Mouse (Mus musculus) megakaryocyte, embryonic 14.5 days (primary cell): ENCODE data around the gene Adamts20. TPM values are rescaled to one million over a fixed set of nuclear protein-coding genes. Genes with fewer than 3 reads are reported as not detected.

Experiments
- H3K27me3 ChIP-seq: replicated peaks from 2 replicates; pipeline ENCODE3; 2012; ENCODE audit warnings: inconsistent platforms
- H3K36me3 ChIP-seq: replicated peaks from 2 replicates; pipeline ENCODE3; 2012; ENCODE audit warnings: low read length, inconsistent platforms, mixed read lengths
- H3K4me1 ChIP-seq: 2 replicates; pipeline ENCODE4 v1.6.1; 2012; ENCODE audit warnings: inconsistent platforms
- H3K4me3 ChIP-seq: replicated peaks from 2 replicates; pipeline ENCODE3; 2012; ENCODE audit warnings: moderate library complexity, mild to moderate bottlenecking, inconsistent platforms
- H3K9me3 ChIP-seq: 2 replicates; pipeline ENCODE4 v1.6.1; 2012; ENCODE audit warnings: inconsistent platforms
- FLI1 ChIP-seq: IDR thresholded peaks from 2 replicates; pipeline ENCODE4 v1.6.1; 2012; ENCODE audit warnings: low read length, inconsistent platforms, mixed read lengths
- GATA1 ChIP-seq: IDR thresholded peaks from 3 replicates; pipeline ENCODE4 v1.6.1; 2012; ENCODE audit warnings: mixed read lengths, low read length, inconsistent platforms, borderline replicate concordance
- polyA plus RNA-seq: library from polyadenylated mRNA; stranded (reverse); fragments of >175 nt; gene quantifications from 2 replicates; pipeline ENCODE4 v1.2.3, GENCODE M21; 2012; ENCODE audit warnings: low replicate concordance; ENCODE audit not compliant: insufficient read depth

Adamts20 gene
- polyA plus RNA-seq, 1 experiment, result 0.39 TPM

DNA sequence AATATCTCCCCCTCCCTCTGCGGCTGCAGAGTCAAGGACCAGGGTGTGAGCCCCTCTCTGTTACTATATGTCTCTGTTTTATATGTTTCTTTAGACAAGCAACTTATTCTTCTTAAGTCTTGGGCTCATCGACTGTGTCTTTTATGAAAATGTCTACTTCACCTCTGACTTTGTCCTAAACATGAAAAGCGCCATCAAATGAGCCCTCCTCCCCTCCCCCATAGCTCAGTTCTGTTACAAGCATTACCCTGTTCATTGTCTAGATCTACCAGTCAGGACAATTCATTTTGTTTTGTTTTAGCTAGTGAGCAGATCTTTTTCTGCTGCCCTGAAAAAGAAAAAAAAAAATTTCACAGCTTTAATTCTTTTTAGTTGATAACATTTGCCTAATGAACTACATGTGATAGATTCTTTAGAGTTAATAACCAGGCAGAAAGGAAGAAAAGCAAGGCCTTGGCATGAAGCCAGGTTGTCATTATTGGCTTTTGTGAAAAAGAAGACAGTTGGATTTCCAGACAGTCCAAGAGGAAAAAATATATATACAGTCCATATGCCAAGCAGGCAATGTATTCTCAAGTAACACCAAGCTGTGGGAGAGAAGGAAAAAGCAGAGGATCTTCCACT, 14.4 kb upstream of the Adamts20 start:
- Histone ChIP-seq H3K27me3 (no peaks in the 10 kb centered on the region), H3K4me1 (peaks cover 37% of the 10 kb centered on the region), H3K36me3 (no peaks in the 10 kb centered on the region), H3K9me3 (no peaks in the 10 kb centered on the region), H3K4me3 (no peak overlapping the region)
- TF ChIP-seq FLI1 (no peak), GATA1 (no peak)

DNA sequence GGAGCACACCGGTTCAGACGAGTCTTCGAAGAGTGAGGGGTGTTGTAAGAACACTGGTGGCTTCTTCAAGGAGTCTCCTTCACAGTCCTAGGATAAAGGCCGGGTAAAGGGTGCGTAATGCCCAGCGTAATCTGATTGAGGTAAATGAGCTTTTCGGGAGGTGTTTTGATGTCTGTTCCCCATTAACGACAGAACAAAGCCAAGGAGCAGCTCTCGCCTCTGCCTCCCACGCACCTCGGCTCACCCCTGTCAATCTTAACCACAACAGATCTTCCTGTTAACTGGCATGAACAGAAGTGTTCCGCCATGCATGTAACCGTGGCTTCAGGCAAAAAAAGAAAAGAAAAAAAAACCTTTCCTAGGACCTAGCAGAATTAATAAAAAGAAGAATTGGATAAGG, 13.5 kb upstream of the Adamts20 start:
- TF ChIP-seq FLI1 (no peak), GATA1 (no peak)
- Histone ChIP-seq H3K27me3 (no peaks in the 10 kb centered on the region), H3K9me3 (peaks cover 4% of the 10 kb centered on the region; the same call in 1 of the 2 replicates), H3K4me3 (peak overlapping the region; percentile 3), H3K36me3 (no peaks in the 10 kb centered on the region), H3K4me1 (peaks cover 37% of the 10 kb centered on the region)

DNA sequence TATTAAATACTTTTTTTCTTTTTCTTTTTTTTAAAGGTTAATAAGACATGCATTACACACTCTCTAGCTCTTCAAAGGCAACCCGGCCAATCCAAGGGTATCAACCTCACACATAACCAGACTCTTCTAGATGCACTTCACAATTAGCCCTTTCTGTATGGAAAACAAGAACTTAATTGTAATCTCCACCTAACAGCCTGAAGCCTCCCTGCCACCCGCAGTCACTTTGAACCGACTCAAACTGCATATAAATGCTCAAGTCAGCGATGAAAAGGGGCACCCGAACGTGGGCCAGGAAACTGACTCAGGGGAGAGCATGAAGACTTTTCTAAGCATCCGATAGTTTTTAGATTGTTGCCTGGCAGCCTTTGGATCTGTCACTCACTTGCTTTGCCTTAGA, 12.1 kb upstream of the Adamts20 start:
- H3K4me3 ChIP-seq, result no peak overlapping the region
- TF ChIP-seq GATA1 (no peak), FLI1 (no peak)

DNA sequence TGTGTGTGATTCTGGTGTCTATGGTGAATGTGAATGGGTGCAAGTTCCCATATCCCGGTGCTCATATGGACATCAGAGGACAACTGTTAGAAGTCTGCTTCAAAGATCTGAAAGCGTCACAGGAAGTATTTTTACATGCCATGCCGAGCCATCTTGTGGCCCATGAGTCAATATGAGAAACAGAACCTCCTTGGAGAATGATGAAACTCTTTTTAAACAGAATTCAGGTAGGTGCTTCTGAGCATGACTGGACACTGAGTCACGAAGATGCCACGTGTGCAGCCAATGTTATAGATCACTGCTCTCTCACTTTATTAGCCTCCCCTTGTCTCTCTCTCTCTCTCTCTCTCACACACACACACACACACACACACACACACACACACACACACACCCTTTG, 10.8 kb upstream of the Adamts20 start:
- Histone ChIP-seq H3K4me3 (no peak overlapping the region), H3K36me3 (no peaks in the 10 kb centered on the region), H3K27me3 (no peaks in the 10 kb centered on the region), H3K4me1 (peaks cover 37% of the 10 kb centered on the region), H3K9me3 (peaks cover 4% of the 10 kb centered on the region; the same call in 1 of the 2 replicates)
- no peak for TF ChIP-seq GATA1
- TF ChIP-seq FLI1, result no peak

More for the DNA sequence above, 12.1 kb upstream of the Adamts20 start:
- peaks cover 4% of the 10 kb centered on the region; the same call in 1 of the 2 replicates for H3K9me3 ChIP-seq
- H3K27me3 ChIP-seq, result no peaks in the 10 kb centered on the region
- no peaks in the 10 kb centered on the region for H3K36me3 ChIP-seq
- H3K4me1 ChIP-seq, result peaks cover 37% of the 10 kb centered on the region

GRCm38 (mm10) chr15:94470361-94470760, 5.1 kb upstream of the Adamts20 start:
- H3K27me3 ChIP-seq, result no peaks in the 10 kb centered on the region
- H3K36me3 ChIP-seq, result no peaks in the 10 kb centered on the region
- H3K4me1 ChIP-seq, result peaks cover 15% of the 10 kb centered on the region
- H3K4me3 ChIP-seq, result no peak overlapping the region
- no peak for TF ChIP-seq GATA1
- TF ChIP-seq FLI1, result no peak
- H3K9me3 ChIP-seq, result peaks cover 4% of the 10 kb centered on the region; the same call in 1 of the 2 replicates

GRCm38 (mm10) chr15:94464881-94465280, 337 bp downstream of the Adamts20 start:
- no peaks in the 10 kb centered on the region for H3K27me3 ChIP-seq
- H3K9me3 ChIP-seq, result no peaks in the 10 kb centered on the region
- no peak for TF ChIP-seq GATA1
- no peak for TF ChIP-seq FLI1
- no peak overlapping the region for H3K4me3 ChIP-seq
- no peaks in the 10 kb centered on the region for H3K36me3 ChIP-seq
- H3K4me1 ChIP-seq, result no peaks in the 10 kb centered on the region; the same call in 1 of the 2 replicates

GRCm38 (mm10) chr15:94463251-94463650, 2.0 kb downstream of the Adamts20 start:
- TF ChIP-seq FLI1, result no peak
- no peak for TF ChIP-seq GATA1
- no peaks in the 10 kb centered on the region for H3K36me3 ChIP-seq
- no peak overlapping the region for H3K4me3 ChIP-seq
- no peaks in the 10 kb centered on the region; the same call in 1 of the 2 replicates for H3K4me1 ChIP-seq
- no peaks in the 10 kb centered on the region for H3K27me3 ChIP-seq
- H3K9me3 ChIP-seq, result no peaks in the 10 kb centered on the region

- Histone ChIP-seq H3K4me1 (no peaks in the 10 kb centered on the region; the same call in 1 of the 2 replicates), H3K36me3 (no peaks in the 10 kb centered on the region), H3K9me3 (no peaks in the 10 kb centered on the region), H3K27me3 (no peaks in the 10 kb centered on the region), H3K4me3 (no peak overlapping the region)
- no peak for TF ChIP-seq GATA1
- no peak for TF ChIP-seq FLI1
Measured at GRCm38 (mm10) chr15:94462206-94462605, 3.0 kb downstream of the Adamts20 start.

DNA sequence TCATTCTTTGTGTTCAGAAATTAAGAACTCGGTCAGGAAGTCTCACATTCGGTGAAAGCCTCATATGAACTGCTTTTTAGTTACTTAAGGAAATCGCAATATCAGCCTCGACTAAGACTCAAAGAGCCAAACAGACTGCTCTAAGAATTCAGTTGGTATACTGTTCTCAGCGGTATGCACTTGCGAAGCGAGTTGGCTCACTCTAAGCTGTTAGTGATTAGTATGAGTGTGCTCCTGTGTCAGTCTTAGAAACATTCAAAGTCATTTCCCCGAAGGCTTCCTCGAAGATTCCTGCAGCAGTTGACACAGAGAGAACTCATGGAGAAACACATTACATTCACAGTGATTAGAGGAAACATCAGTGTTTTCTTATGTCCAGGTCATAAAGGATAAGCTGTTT, 4.1 kb downstream of the Adamts20 start:
- TF ChIP-seq GATA1 (no peak), FLI1 (no peak)
- Histone ChIP-seq H3K27me3 (no peaks in the 10 kb centered on the region), H3K4me1 (no peaks in the 10 kb centered on the region; the same call in 1 of the 2 replicates), H3K9me3 (no peaks in the 10 kb centered on the region), H3K4me3 (no peak overlapping the region), H3K36me3 (no peaks in the 10 kb centered on the region)

DNA sequence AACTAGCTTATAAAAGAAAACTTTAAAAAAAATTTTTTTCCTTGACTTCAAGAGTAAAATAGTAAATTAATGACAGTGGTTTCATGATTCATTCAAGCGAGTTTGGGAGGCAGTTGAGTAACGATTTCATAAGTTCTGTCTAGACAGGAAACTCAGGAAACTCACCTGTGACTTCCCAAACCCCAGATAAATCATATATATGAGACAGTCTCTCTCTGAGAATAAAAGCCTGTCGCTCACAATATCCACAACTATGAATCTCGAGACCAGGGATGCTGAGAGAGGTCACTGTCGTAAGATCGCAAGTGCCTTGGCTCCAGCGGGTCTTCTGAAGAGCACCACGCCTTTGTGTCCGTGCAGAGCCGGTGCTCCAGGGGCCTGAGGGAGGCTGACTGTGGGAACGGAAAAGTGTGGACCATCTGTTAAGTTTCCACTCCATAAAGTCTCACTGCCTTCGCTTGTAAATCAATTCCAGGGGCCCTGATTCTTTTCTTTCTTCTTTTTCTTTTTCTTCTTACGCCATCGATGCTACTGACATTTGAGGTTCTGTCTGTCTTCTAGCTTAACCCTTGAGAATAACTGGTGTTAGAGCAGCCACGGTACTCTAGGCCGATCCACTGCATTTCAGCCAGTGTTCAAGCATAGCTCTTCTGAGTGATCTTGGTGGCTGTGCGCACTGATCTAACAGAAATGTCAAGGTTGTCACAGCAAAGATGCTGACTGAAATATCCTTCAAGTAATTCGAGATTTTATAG, 7.4 kb downstream of the Adamts20 start:
- H3K36me3 ChIP-seq, result no peaks in the 10 kb centered on the region
- peaks cover 17% of the 10 kb centered on the region for H3K4me1 ChIP-seq
- no peaks in the 10 kb centered on the region for H3K27me3 ChIP-seq
- no peak overlapping the region for H3K4me3 ChIP-seq
- TF ChIP-seq FLI1 (no peak), GATA1 (no peak)
- H3K9me3 ChIP-seq, result no peaks in the 10 kb centered on the region
